Mouse (Mus musculus) thymus, adult 2 months (tissue): ENCODE measurements around the gene Slc39a13. TPM values are rescaled to one million over a fixed set of nuclear protein-coding genes. Genes with fewer than 3 reads are reported as not detected.
A peak's percentile ranks its signal among the peaks of the same experiment; 100 is the strongest.

Experiments
- DNase-seq: peaks from one replicate; pipeline ENCODE4 v3.0.0; 2021
- H3K27ac ChIP-seq: fragments of 200-500 bp; 2 replicates; pipeline ENCODE4 v1.5.1; 2012; ENCODE audit warnings: low read length, control low read depth; ENCODE audit not compliant: control insufficient read depth, insufficient read depth
- H3K27me3 ChIP-seq: fragments of 200-500 bp; 2 replicates; pipeline ENCODE4 v1.6.1; 2012; ENCODE audit warnings: mild to moderate bottlenecking, low read length, moderate library complexity, mixed read lengths; ENCODE audit not compliant: control insufficient read depth, insufficient read depth
- H3K36me3 ChIP-seq: fragments of 200-500 bp; 2 replicates; pipeline ENCODE4 v1.6.1; 2012; ENCODE audit warnings: mild to moderate bottlenecking, low read length, moderate library complexity; ENCODE audit not compliant: control insufficient read depth, insufficient read depth
- H3K4me1 ChIP-seq: fragments of 200-500 bp; replicated peaks from 2 replicates; pipeline ENCODE4 v1.6.1; 2012; ENCODE audit warnings: low read length; ENCODE audit not compliant: control insufficient read depth, insufficient read depth
- H3K4me3 ChIP-seq: fragments of 200-500 bp; 2 replicates; pipeline ENCODE4 v1.5.1; 2012; ENCODE audit warnings: mild to moderate bottlenecking, low read length, control low read depth, moderate library complexity; ENCODE audit not compliant: control insufficient read depth, insufficient read depth
- CTCF ChIP-seq: fragments of 200-500 bp; IDR thresholded peaks from 2 replicates; pipeline ENCODE4 v1.5.1; 2012; ENCODE audit warnings: mild to moderate bottlenecking, control low read depth, low read length, moderate library complexity, borderline replicate concordance; ENCODE audit not compliant: control insufficient read depth, poor library complexity, insufficient read depth; ENCODE audit errors: extremely low read depth
- POLR2A ChIP-seq: fragments of 200-500 bp; IDR thresholded peaks from 2 replicates; pipeline ENCODE4 v1.6.1; 2012; ENCODE audit warnings: mild to moderate bottlenecking, low read length, control low read depth, moderate library complexity; ENCODE audit not compliant: control insufficient read depth, poor library complexity, insufficient read depth; ENCODE audit errors: extremely low read depth
- WGBS: fragments of 180-500 bp; shearing (Covaris S2); methylation state at CpG from one replicate; pipeline ENCODE4 v1.1.7; 2018; 5-methylcytosine and 5-hydroxymethylcytosine counted together
- polyA plus RNA-seq: library from polyadenylated mRNA; depleted of rRNA; stranded (reverse); fragments of >200 nt; gene quantifications from 2 replicates; pipeline ENCODE4 v1.2.3, GENCODE M21; 2012

The Slc39a13 gene
- polyA plus RNA-seq, 1 experiment: 59.0 TPM

GRCm38 (mm10) chr2:91062779-91063606 is 7.2 kb downstream of the Slc39a13 start:
- DNase-seq: no peak
- Histone ChIP-seq H3K36me3 (peaks cover 33% of the 10 kb centered on the region), H3K4me3 (no peak overlapping the region), H3K27ac (no peak overlapping the region), H3K27me3 (no peaks in the 10 kb centered on the region), H3K4me1 (no peaks in the 10 kb centered on the region)
- 97% methylated on average over 16 of the region's 16 CpGs for WGBS
- TF ChIP-seq POLR2A (no peak), CTCF (no peak)

GRCm38 (mm10) chr2:91061849-91062481 is 8.3 kb downstream of the Slc39a13 start:
- no peak overlapping the region for H3K27ac ChIP-seq
- no peak for DNase-seq
- H3K36me3 ChIP-seq: peaks cover 44% of the 10 kb centered on the region
- no peak for TF ChIP-seq POLR2A
- TF ChIP-seq CTCF: no peak
- H3K4me3 ChIP-seq: no peak overlapping the region
- no peaks in the 10 kb centered on the region for H3K27me3 ChIP-seq
- no peaks in the 10 kb centered on the region for H3K4me1 ChIP-seq
- 92% methylated on average over 6 of the region's 6 CpGs for WGBS

- TF ChIP-seq POLR2A: no peak
- peak; percentile 52; the same call in 1 of the 2 replicates for TF ChIP-seq CTCF
- Histone ChIP-seq H3K36me3 (peaks cover 56% of the 10 kb centered on the region), H3K4me1 (no peaks in the 10 kb centered on the region), H3K27ac (no peak overlapping the region), H3K4me3 (no peak overlapping the region), H3K27me3 (no peaks in the 10 kb centered on the region)
- no peak for DNase-seq
- WGBS: 90% methylated on average over 10 of the region's 10 CpGs
Observed at GRCm38 (mm10) chr2:91060544-91061355, 9.5 kb downstream of the Slc39a13 start.

GRCm38 (mm10) chr2:91059376-91059775 is 10.8 kb downstream of the Slc39a13 start:
- DNase-seq: no peak
- Histone ChIP-seq H3K36me3 (peaks cover 57% of the 10 kb centered on the region), H3K4me1 (peaks cover 6% of the 10 kb centered on the region), H3K4me3 (no peak overlapping the region), H3K27ac (no peak overlapping the region), H3K27me3 (no peaks in the 10 kb centered on the region)
- TF ChIP-seq POLR2A: no peak
- TF ChIP-seq CTCF: no peak
- WGBS: 96% methylated on average over 2 of the region's 2 CpGs

- DNase-seq: no peak
- Histone ChIP-seq H3K4me3 (no peak overlapping the region), H3K27me3 (no peaks in the 10 kb centered on the region), H3K36me3 (peaks cover 57% of the 10 kb centered on the region), H3K27ac (no peak overlapping the region), H3K4me1 (peaks cover 6% of the 10 kb centered on the region)
- WGBS: 93% methylated on average over 5 of the region's 5 CpGs
- TF ChIP-seq POLR2A: no peak
- no peak for TF ChIP-seq CTCF
Observed at GRCm38 (mm10) chr2:91058435-91058834, 11.8 kb downstream of the Slc39a13 start.

- Histone ChIP-seq H3K36me3 (peaks cover 31% of the 10 kb centered on the region), H3K27ac (peak within 1 kb of the TSS; percentile 54; the same call in 1 of the 2 replicates), H3K27me3 (no peaks in the 10 kb centered on the region), H3K4me3 (peak within 1 kb of the TSS; percentile 60), H3K4me1 (peaks cover 6% of the 10 kb centered on the region)
- WGBS: under 1% methylated on average over 40 of the region's 40 CpGs
- TF ChIP-seq POLR2A (peak; percentile 91; the same call in 1 of the 2 replicates), CTCF (0 out of 2 replicates have a peak, but pooled peaks have one; percentile 32)
- DNase-seq: peak; percentile 97
Observed at GRCm38 (mm10) chr2:91053934-91054382, 16.3 kb downstream of the Slc39a13 start, which contains the start of gene Psmc3. Gene Psmc3 (plus strand): TSS chr2:91054009.
